Mouse (Mus musculus) right cerebral cortex, adult 18-20 months (tissue): Measurements from ENCODE around the gene Tasp1.
"Not testable (repeated sequence)": the region's sequence is repeated elsewhere in the genome, so short reads cannot be mapped to it uniquely, and the experiment has no call there.

Experiments
- DNase-seq: peaks from one replicate; pipeline ENCODE4 v3.0.0; 2022; ENCODE audit warnings: mixed read lengths

The Tasp1 gene

GRCm38 (mm10) chr2:139878052-139878621 is 188.5 kb downstream of the Tasp1 start:
- no peak for DNase-seq

GRCm38 (mm10) chr2:139875876-139876275 is 190.7 kb downstream of the Tasp1 start:
- DNase-seq: no peak

GRCm38 (mm10) chr2:139874173-139874572 is 192.4 kb downstream of the Tasp1 start:
- DNase-seq: no peak

DNA sequence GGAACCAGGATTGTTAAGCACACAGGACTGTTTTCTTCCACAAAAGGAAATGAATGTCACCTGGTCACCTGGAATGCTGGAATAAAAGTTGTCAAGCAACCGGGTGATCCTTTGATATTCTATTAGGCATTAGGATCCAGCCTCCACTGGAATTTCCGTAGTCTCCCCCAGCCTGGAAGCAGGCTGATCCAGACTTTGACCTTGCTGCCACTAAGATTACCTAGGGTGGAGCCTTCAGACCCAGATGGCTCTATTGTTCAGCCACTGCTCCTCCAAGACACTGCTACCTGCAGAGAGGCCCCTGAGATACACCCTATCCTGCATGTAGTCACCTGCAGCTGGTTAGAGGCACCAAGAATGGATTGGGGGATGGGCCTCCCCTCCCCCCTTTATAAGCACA is 192.8 kb downstream of the Tasp1 start:
- DNase-seq: no peak

- DNase-seq: not testable (repeated sequence)
Measured at GRCm38 (mm10) chr2:139869071-139869470, 197.5 kb downstream of the Tasp1 start.

GRCm38 (mm10) chr2:139863396-139863795 is 203.2 kb downstream of the Tasp1 start:
- DNase-seq: not testable (repeated sequence)

- DNase-seq: no peak
Measured at GRCm38 (mm10) chr2:139860133-139860494, 206.5 kb downstream of the Tasp1 start.

DNA sequence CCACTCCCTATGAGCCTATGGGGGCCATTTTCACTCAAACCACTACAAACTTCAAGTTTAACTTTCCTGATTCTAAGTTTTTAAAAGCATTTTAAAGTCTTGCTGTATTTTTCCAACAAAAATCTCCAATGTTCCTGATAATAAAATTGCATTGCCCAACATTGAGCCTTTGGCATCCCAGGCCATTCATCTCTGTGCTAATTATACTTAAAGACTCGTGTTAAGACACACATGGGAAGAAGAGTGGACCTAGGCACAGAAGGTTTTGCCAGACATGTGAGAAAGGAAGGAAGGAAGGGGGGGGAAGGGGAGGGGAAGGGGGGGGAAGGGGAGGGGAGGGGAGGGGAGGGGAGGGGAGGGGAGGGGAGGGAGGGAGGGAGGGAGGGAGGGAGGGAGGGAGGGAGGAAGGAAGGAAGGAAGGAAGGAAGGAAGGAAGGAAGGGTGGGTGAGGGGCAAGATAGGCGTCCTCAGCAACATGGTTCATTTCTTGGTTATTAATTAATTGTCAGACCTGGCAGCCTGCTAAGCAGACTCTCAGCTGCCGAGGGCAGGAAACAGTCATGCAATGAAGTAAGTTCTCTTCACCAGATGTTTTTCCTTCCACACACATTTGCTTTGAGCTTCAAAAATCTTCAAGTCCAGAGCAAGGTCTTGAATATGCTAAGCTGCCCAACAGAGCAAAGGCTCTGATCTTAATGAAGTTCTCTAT is 207.0 kb downstream of the Tasp1 start:
- no peak for DNase-seq

DNA sequence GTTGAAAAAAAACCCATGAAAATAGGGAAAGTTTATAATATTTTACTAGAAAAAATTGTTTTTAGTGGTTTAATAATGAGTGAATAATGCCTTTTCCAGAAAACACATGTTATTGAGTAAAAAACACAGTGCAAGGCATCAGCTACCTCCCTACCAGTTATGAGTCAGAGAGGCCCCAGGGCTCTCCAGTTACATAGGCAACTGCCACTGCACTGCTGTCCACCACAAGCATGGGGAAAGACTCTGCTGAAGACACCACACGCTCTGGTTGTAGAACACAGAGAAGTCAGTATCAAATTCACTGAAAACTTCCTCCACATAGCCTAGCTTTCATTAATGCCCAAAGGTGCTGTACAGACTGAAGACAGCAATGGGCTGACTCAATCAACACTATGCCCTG is 217.0 kb downstream of the Tasp1 start:
- no peak for DNase-seq

DNA sequence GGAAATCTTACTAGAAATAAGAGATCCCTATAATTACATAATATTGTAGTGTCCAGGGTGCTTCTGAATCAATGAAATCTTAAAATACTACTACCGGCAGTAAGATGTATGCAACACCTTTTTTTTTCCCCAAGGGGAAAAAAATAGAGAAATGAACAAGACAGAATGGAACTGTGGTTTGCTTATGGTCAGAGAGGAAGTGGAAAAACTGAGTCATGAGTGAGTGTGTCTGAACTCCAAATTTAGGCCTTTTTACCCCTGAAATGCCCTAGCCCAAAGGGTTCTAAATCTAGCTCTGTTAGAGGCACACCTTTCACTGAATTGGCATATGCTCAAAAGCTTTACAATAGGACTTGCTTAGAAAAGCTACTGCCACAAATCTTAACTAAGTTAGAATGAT is 225.2 kb downstream of the Tasp1 start:
- peak; percentile 4 for DNase-seq

- no peak for DNase-seq
Measured at GRCm38 (mm10) chr2:139840941-139841340, 225.7 kb downstream of the Tasp1 start.

DNA sequence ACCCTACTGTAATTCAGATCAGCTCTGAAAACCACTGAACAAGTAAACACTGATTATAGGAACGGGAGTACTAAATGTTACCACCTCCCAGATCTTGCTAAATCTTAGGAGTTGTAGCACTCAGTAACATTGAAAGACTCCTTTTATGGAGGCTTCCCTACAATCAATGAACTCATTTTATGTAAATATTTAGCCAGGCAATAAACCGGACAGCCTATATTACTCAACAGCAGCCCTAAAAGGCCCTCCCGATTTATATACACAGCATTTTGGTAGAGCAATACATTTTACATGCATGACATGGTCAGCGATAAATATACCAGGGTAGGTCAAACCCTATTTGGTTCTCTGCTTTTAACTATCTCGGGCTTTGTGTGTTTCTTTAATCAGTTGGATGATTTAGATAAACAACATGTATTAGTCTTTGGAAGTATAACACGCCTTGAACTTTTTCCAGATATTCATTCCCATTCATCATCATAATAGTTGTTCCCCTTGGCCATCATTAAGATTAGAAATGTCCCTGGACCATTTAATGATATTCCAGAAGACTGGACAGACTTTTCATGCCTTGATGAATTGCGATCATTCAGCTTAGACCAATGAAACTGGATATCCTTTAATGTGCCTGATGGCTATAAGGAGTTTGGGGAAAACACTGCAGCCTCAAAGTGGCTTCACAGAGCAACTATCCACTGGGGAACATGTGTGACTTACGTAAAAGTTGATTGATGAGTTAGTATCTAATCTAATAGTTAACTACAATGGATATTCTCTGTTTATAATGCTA is 244.8 kb downstream of the Tasp1 start:
- no peak for DNase-seq

DNA sequence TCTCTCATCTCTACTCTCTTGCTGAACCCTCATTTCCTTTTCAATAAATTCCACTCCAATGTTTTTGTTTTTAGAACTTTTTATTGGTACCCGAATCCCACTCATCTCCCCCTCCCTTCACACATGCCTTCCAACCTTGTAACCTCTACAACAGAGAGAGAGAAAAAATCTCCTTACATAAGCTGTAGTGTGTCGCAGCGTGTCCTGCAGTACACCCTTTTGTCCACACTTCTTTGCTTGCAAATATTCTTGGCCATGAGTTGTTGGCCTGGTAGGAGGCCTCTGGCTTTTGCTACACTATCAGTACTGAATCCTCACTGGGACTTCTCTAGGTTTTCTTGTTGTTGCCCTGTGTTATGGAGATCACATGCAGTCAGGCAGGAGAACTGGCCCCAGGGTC is 249.3 kb downstream of the Tasp1 start:
- no peak for DNase-seq

DNA sequence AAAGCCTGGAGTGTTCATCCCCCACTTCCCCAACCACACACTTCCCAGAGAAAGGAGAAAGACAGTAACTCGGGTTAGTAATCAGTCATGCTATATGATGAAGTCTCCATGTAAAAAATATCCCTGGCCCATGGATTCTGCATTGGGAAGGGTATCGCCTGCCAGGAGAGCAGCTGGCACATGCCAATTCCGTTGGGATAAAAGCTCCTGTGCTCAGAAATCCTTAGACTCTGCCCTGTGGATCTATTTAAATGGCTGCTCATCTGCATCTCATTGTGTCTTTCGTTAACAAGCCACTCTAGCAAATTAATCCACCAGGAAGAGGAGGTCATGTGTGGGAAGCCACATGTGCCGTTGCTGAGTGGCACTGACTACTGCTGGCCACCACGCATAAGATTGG is 258.7 kb downstream of the Tasp1 start:
- DNase-seq: no peak

- DNase-seq: no peak
Measured at GRCm38 (mm10) chr2:139804041-139804440, 262.6 kb downstream of the Tasp1 start.

GRCm38 (mm10) chr2:139792345-139793120 is 274.1 kb downstream of the Tasp1 start:
- DNase-seq: no peak

- DNase-seq: no peak
Measured at GRCm38 (mm10) chr2:139788658-139789057, 277.9 kb downstream of the Tasp1 start.

- DNase-seq: no peak
Measured at GRCm38 (mm10) chr2:139784946-139785345, 281.7 kb downstream of the Tasp1 start.

DNA sequence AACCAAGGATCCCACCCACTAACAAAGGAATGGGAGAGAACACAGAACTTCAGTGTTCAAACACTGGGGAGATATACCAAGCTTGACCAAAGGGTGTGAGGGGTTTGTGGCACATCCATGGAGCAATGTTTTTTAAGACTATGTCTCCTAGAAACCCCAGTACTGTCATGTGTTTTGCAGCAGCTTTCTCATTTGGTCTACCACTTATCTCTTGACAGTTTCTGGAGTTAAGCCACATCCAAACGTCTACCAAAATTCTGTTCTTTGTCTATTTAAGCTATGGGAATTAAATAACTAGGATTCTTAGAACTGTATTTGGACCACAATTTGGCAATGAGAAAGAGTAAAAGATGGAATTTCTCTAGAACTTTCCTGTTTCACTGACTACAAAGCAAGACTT is 282.1 kb downstream of the Tasp1 start:
- no peak for DNase-seq
